Mouse (Mus musculus) neural tube, embryonic 11.5 days (tissue): ENCODE measurements around the gene Ackr2. TPM values are rescaled to one million over a fixed set of nuclear protein-coding genes. Genes with fewer than 3 reads are reported as not detected.

Source experiments
- ATAC-seq: fragments of 200-750 bp; cut with Nextera tagmentation; 2 replicates; pipeline ENCODE4 v1.8.0; 2017; ENCODE audit warnings: moderate number of reproducible peaks, mild to moderate bottlenecking, moderate TSS enrichment, moderate library complexity; ENCODE audit not compliant: insufficient read depth, low FRiP score, low TSS enrichment
- DNase-seq: peaks from one replicate; pipeline ENCODE4 v3.0.0-alpha.2; 2015; ENCODE audit warnings: low spot score
- H3K27ac ChIP-seq: fragments of 300-500 bp; sonication (generic); 2 replicates; pipeline ENCODE4 v1.5.1; 2014; ENCODE audit warnings: low read depth, mild to moderate bottlenecking, low read length
- H3K27me3 ChIP-seq: fragments of 300-500 bp; sonication (generic); 2 replicates; pipeline ENCODE4 v1.6.1; 2014; ENCODE audit warnings: mild to moderate bottlenecking, low read length, mixed read lengths; ENCODE audit not compliant: control insufficient read depth, insufficient read depth
- H3K36me3 ChIP-seq: fragments of 300-500 bp; sonication (generic); 2 replicates; pipeline ENCODE4 v1.6.1; 2014; ENCODE audit warnings: mild to moderate bottlenecking, low read length, moderate library complexity, mixed read lengths; ENCODE audit not compliant: control insufficient read depth, insufficient read depth
- H3K4me1 ChIP-seq: fragments of 300-500 bp; sonication (generic); 2 replicates; pipeline ENCODE4 v1.6.1; 2014; ENCODE audit warnings: low read length, mixed read lengths; ENCODE audit not compliant: control insufficient read depth, insufficient read depth
- H3K4me2 ChIP-seq: fragments of 300-500 bp; sonication (generic); 2 replicates; pipeline ENCODE4 v1.6.1; 2014; ENCODE audit warnings: low read depth, mild to moderate bottlenecking, moderate library complexity
- H3K4me3 ChIP-seq: fragments of 300-500 bp; sonication (generic); 2 replicates; pipeline ENCODE4 v1.5.1; 2014; ENCODE audit warnings: low read depth, low read length
- H3K9ac ChIP-seq: fragments of 300-500 bp; sonication (generic); 2 replicates; pipeline ENCODE4 v1.6.1; 2014; ENCODE audit warnings: mild to moderate bottlenecking, low read length
- H3K9me3 ChIP-seq: fragments of 300-500 bp; sonication (generic); 2 replicates; pipeline ENCODE4 v1.6.1; 2016; ENCODE audit warnings: low read length; ENCODE audit not compliant: control insufficient read depth
- WGBS: fragments of 180-500 bp; shearing (Covaris S2); extraction: QIAGEN DNeasy Blood & Tissue Kit; methylation state at CpG from one replicate; pipeline ENCODE4 v1.1.7; 2014; 5-methylcytosine and 5-hydroxymethylcytosine counted together
- polyA plus RNA-seq: library from polyadenylated mRNA; unstranded; fragments of >200 nt; fragmentation: Nextera tagmentation; extraction: Ambion mirVana; gene quantifications from 2 replicates; pipeline ENCODE4 v1.2.1, GENCODE M21; 2014

Gene Ackr2
- polyA plus RNA-seq, 1 experiment from 2014 or later, result 1.1 TPM

GRCm38 (mm10) chr9:121937451-121937864, 39.3 kb downstream of the Ackr2 start:
- WGBS, result 59% methylated on average over 6 of the region's 6 CpGs
- ATAC-seq (no peak), DNase-seq (no peak)
- no peak overlapping the region for H3K27ac ChIP-seq
- H3K9me3 ChIP-seq, result no peaks in the 10 kb centered on the region
- peak overlapping the region; percentile 40 for H3K4me2 ChIP-seq
- peak overlapping the region; percentile 40 for H3K4me3 ChIP-seq
- no peaks in the 10 kb centered on the region for H3K4me1 ChIP-seq
- no peaks in the 10 kb centered on the region for H3K36me3 ChIP-seq
- no peak overlapping the region for H3K9ac ChIP-seq
- no peaks in the 10 kb centered on the region for H3K27me3 ChIP-seq

GRCm38 (mm10) chr9:121937944-121938355, 39.8 kb downstream of the Ackr2 start:
- no peaks in the 10 kb centered on the region for H3K36me3 ChIP-seq
- peak overlapping the region; percentile 40 for H3K4me3 ChIP-seq
- H3K27me3 ChIP-seq, result no peaks in the 10 kb centered on the region
- H3K9me3 ChIP-seq, result no peaks in the 10 kb centered on the region
- peak; percentile 44 for DNase-seq
- no peaks in the 10 kb centered on the region for H3K4me1 ChIP-seq
- no peak for ATAC-seq
- peak overlapping the region; percentile 56 for H3K9ac ChIP-seq
- WGBS, result 56% methylated on average over 21 of the region's 21 CpGs
- H3K4me2 ChIP-seq, result peak overlapping the region; percentile 40
- no peak overlapping the region for H3K27ac ChIP-seq

GRCm38 (mm10) chr9:121943005-121943404, 44.9 kb downstream of the Ackr2 start:
- Histone ChIP-seq H3K9me3 (no peaks in the 10 kb centered on the region), H3K27ac (no peak overlapping the region)
- ATAC-seq, result no peak

GRCm38 (mm10) chr9:121943628-121944027, 45.5 kb downstream of the Ackr2 start:
- Histone ChIP-seq H3K36me3 (no peaks in the 10 kb centered on the region), H3K4me2 (no peak overlapping the region), H3K9ac (no peak overlapping the region), H3K4me1 (no peaks in the 10 kb centered on the region), H3K27ac (no peak overlapping the region), H3K27me3 (no peaks in the 10 kb centered on the region), H3K9me3 (no peaks in the 10 kb centered on the region), H3K4me3 (no peak overlapping the region)
- ATAC-seq (no peak), DNase-seq (no peak)
- 97% methylated on average over 3 of the region's 3 CpGs for WGBS

More at GRCm38 (mm10) chr9:121943005-121943404, 44.9 kb downstream of the Ackr2 start:
- no peak overlapping the region for H3K9ac ChIP-seq
- DNase-seq, result no peak
- H3K4me3 ChIP-seq, result no peak overlapping the region
- no peaks in the 10 kb centered on the region for H3K27me3 ChIP-seq
- no peaks in the 10 kb centered on the region for H3K4me1 ChIP-seq
- no peak overlapping the region for H3K4me2 ChIP-seq
- H3K36me3 ChIP-seq, result no peaks in the 10 kb centered on the region
- WGBS, result 82% methylated on average over 3 of the region's 3 CpGs

GRCm38 (mm10) chr9:121947784-121948183, 49.6 kb downstream of the Ackr2 start:
- H3K27me3 ChIP-seq, result no peaks in the 10 kb centered on the region
- H3K4me2 ChIP-seq, result no peak overlapping the region
- WGBS, result 19% methylated on average over 4 of the region's 4 CpGs
- no peaks in the 10 kb centered on the region; the same call in 1 of the 2 replicates for H3K4me1 ChIP-seq
- H3K9ac ChIP-seq, result no peak overlapping the region
- H3K4me3 ChIP-seq, result no peak overlapping the region
- no peaks in the 10 kb centered on the region for H3K36me3 ChIP-seq
- no peak overlapping the region for H3K27ac ChIP-seq
- peak; percentile 62 for DNase-seq
- H3K9me3 ChIP-seq, result no peaks in the 10 kb centered on the region
- no peak for ATAC-seq

GRCm38 (mm10) chr9:121948431-121948830, 50.3 kb downstream of the Ackr2 start:
- H3K4me1 ChIP-seq, result no peaks in the 10 kb centered on the region; the same call in 1 of the 2 replicates
- no peak overlapping the region for H3K4me2 ChIP-seq
- no peaks in the 10 kb centered on the region for H3K36me3 ChIP-seq
- DNase-seq (no peak), ATAC-seq (no peak)
- no peaks in the 10 kb centered on the region for H3K9me3 ChIP-seq
- no peaks in the 10 kb centered on the region for H3K27me3 ChIP-seq
- WGBS, result 91% methylated on average over 4 of the region's 4 CpGs
- H3K4me3 ChIP-seq, result no peak overlapping the region
- no peak overlapping the region for H3K9ac ChIP-seq
- H3K27ac ChIP-seq, result no peak overlapping the region

GRCm38 (mm10) chr9:121950418-121951113, 52.4 kb downstream of the Ackr2 start, which contains the start of gene Fam198a:
Fam198a (plus strand) TSS chr9:121950988.
- 14% methylated on average over 14 of the region's 14 CpGs for WGBS
- H3K27me3 ChIP-seq, result no peaks in the 10 kb centered on the region
- H3K27ac ChIP-seq, result no peak within 1 kb of the TSS
- peak within 1 kb of the TSS; percentile 22; the same call in 1 of the 2 replicates for H3K9ac ChIP-seq
- no peaks in the 10 kb centered on the region for H3K9me3 ChIP-seq
- peak; percentile 29 for DNase-seq
- ATAC-seq, result 0 out of 2 replicates have a peak, but pooled peaks have one; percentile 41
- no peaks in the 10 kb centered on the region; the same call in 1 of the 2 replicates for H3K4me1 ChIP-seq
- no peaks in the 10 kb centered on the region for H3K36me3 ChIP-seq
- H3K4me3 ChIP-seq, result no peak within 1 kb of the TSS
- no peak within 1 kb of the TSS for H3K4me2 ChIP-seq

- Histone ChIP-seq H3K4me3 (no peak overlapping the region), H3K9me3 (no peaks in the 10 kb centered on the region), H3K36me3 (no peaks in the 10 kb centered on the region), H3K27me3 (no peaks in the 10 kb centered on the region), H3K27ac (no peak overlapping the region), H3K4me1 (no peaks in the 10 kb centered on the region; the same call in 1 of the 2 replicates), H3K9ac (peak overlapping the region; percentile 22; the same call in 1 of the 2 replicates), H3K4me2 (no peak overlapping the region)
- DNase-seq, result no peak
- 50% methylated on average over 4 of the region's 4 CpGs for WGBS
- ATAC-seq, result 0 out of 2 replicates have a peak, but pooled peaks have one; percentile 13
Measured at GRCm38 (mm10) chr9:121951114-121951423, 52.9 kb downstream of the Ackr2 start.

- Histone ChIP-seq H3K4me1 (no peaks in the 10 kb centered on the region; the same call in 1 of the 2 replicates), H3K9me3 (no peaks in the 10 kb centered on the region), H3K36me3 (no peaks in the 10 kb centered on the region), H3K4me2 (no peak overlapping the region), H3K27me3 (no peaks in the 10 kb centered on the region), H3K9ac (no peak overlapping the region), H3K27ac (no peak overlapping the region), H3K4me3 (no peak overlapping the region)
- DNase-seq, result no peak
- WGBS, result 89% methylated on average over 6 of the region's 6 CpGs
- ATAC-seq, result no peak
Measured at GRCm38 (mm10) chr9:121952596-121952995, 54.4 kb downstream of the Ackr2 start.
